Mouse (Mus musculus) cerebellum, adult 2 months (tissue): ENCODE data around the gene Net1.

Source experiments
- CTCF ChIP-seq: fragments of 200-500 bp; IDR thresholded peaks from 2 replicates; pipeline ENCODE4 v1.5.1; 2011; ENCODE audit warnings: low read depth, mild to moderate bottlenecking, control low read depth, low read length, moderate library complexity, borderline replicate concordance; ENCODE audit not compliant: insufficient read depth
- POLR2A ChIP-seq: fragments of 200-500 bp; IDR thresholded peaks from 2 replicates; pipeline ENCODE4 v1.6.1; 2011; ENCODE audit warnings: low read length, control low read depth, borderline replicate concordance; ENCODE audit not compliant: insufficient read depth

DNA sequence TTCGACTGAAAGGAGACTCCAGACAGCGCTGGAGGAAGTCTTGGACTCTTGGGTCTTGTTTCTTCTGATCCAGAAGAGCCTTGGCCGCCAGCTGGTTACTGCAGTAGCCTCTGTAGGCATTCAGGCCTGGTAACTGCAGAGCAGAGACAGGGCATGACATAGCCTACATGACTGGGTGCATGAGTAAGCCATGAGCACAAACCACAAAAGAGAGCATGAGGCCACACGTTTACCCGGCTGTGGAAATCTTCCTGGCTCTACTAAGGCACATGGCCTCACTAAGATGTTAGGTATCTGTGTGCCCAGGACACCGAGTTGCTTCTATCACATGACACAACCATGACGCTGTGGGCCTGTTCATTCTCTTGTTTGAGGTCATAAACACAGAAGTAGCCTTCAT is 31.4 kb downstream of the Net1 start:
- TF ChIP-seq CTCF, result no peak
- TF ChIP-seq POLR2A, result no peak
